Mouse (Mus musculus): Measurements from ENCODE around the gene Sipa1. TPM values are rescaled to one million over a fixed set of nuclear protein-coding genes. Genes with fewer than 3 reads are reported as not detected.

The Sipa1 gene
- polyA plus RNA-seq, 1 experiment from 2014 or later = 12.4 TPM

DNA sequence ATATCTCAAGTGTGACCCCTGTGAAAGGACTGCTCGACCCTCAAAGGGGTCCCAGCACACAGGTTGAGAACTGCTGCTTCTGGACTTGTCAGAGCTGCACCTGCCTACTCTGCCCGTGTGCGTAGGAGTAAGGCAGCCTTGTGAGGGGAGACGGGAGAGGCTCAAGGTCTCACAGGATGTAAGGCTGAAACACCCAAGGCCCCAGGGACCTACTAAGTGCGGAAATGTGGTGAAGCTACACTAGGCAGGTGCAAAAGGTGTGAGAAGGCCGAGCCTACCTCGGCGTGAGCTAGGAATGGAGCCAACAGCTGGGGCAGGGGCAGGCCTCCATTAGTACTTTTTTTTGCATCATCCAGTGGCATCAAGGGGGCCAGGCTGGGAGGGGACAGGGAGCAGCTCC lies 1.2 kb downstream of the Sipa1 start:
- Histone ChIP-seq H3K36me3 (replicated peaks; ENCODE audit: control insufficient read depth, insufficient read depth, low read depth, low read length) (no peaks in the 10 kb centered on the region; the same call in 1 of the 2 replicates), H3K4me2 (ENCODE audit: low read depth, low read length) (peak overlapping the region; percentile 64), H3K4me1 (ENCODE audit: control insufficient read depth, insufficient read depth, low read length) (peaks cover 5% of the 10 kb centered on the region), H3K27ac (replicated peaks; ENCODE audit: low read depth, low read length) (peak overlapping the region; percentile 70; the same call in 1 of the 2 replicates), H3K27me3 (ENCODE audit: control insufficient read depth, insufficient read depth, low read length) (no peaks in the 10 kb centered on the region), H3K9ac (replicated peaks; ENCODE audit: low read length) (peak overlapping the region; percentile 67; the same call in 1 of the 2 replicates), H3K4me3 (ENCODE audit: low read depth, low read length) (peak overlapping the region; percentile 50), H3K9me3 (replicated peaks; ENCODE audit: control insufficient read depth, low read length) (no peaks in the 10 kb centered on the region)
- no peak for ATAC-seq (replicated peaks; ENCODE audit: insufficient number of reproducible peaks, low FRiP score, low TSS enrichment, low read depth)
- WGBS = 81% methylated on average over 8 of the region's 8 CpGs
- no peak for DNase-seq (ENCODE audit: low spot score)

- Histone ChIP-seq H3K9ac (replicated peaks; ENCODE audit: low read length) (no peak overlapping the region), H3K4me2 (ENCODE audit: low read depth, low read length) (peak overlapping the region; percentile 13), H3K4me3 (ENCODE audit: low read depth, low read length) (0 out of 2 replicates have a peak overlapping the region, but pooled peaks have one; percentile 8), H3K27ac (replicated peaks; ENCODE audit: low read depth, low read length) (no peak overlapping the region), H3K27me3 (ENCODE audit: control insufficient read depth, insufficient read depth, low read length) (no peaks in the 10 kb centered on the region), H3K36me3 (replicated peaks; ENCODE audit: control insufficient read depth, insufficient read depth, low read depth, low read length) (no peaks in the 10 kb centered on the region; the same call in 1 of the 2 replicates), H3K9me3 (replicated peaks; ENCODE audit: control insufficient read depth, low read length) (no peaks in the 10 kb centered on the region), H3K4me1 (ENCODE audit: control insufficient read depth, insufficient read depth, low read length) (peaks cover 5% of the 10 kb centered on the region)
- ATAC-seq (replicated peaks; ENCODE audit: insufficient number of reproducible peaks, low FRiP score, low TSS enrichment, low read depth) (no peak), DNase-seq (ENCODE audit: low spot score) (no peak)
- 78% methylated on average over 16 of the region's 16 CpGs for WGBS
These were observed 2.4 kb downstream of the Sipa1 start for GRCm38 (mm10) chr19:5660942-5661751.

DNA sequence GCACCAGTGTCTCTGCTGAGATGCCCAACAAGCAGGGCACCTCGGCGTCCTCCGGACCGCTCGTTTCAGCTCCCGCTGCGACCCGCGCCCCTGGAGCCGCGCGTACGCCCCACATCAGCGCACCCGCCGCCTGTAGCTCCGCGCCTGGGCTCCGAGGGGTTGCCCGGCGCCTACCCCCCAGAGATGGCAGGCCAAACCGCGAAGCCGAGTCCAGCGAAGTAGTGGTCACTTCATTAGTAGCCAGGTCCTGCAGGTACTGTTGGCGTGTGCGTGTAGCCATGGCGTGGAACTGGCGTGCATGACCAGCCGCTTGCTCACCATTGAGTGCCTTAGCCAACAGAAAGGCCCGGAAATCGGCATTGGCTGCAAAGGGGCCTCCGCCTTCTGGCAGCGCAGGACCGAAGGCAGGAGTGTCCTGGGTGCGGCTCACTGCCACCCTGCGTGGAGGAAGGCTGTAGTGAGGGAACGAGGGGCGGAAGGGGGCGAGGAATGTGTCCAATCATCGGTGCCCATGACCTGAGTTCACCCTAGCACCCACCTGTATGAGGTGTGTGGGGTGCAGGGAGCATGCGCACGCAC lies 8.7 kb downstream of the Sipa1 start:
- WGBS = 9% methylated on average over 43 of the region's 43 CpGs
- peak overlapping the region; percentile 33 for H3K9ac ChIP-seq (replicated peaks; ENCODE audit: low read length)
- H3K4me3 ChIP-seq (ENCODE audit: low read depth, low read length) = peak overlapping the region; percentile 39
- DNase-seq (ENCODE audit: low spot score) (peak; percentile 42), ATAC-seq (replicated peaks; ENCODE audit: insufficient number of reproducible peaks, low FRiP score, low TSS enrichment, low read depth) (no peak; the same call in 1 of the 2 replicates)
- H3K27me3 ChIP-seq (ENCODE audit: control insufficient read depth, insufficient read depth, low read length) = peaks cover 8% of the 10 kb centered on the region
- H3K4me2 ChIP-seq (ENCODE audit: low read depth, low read length) = peak overlapping the region; percentile 70
- no peak overlapping the region for H3K27ac ChIP-seq (replicated peaks; ENCODE audit: low read depth, low read length)
- peaks cover 2% of the 10 kb centered on the region; the same call in 1 of the 2 replicates for H3K4me1 ChIP-seq (ENCODE audit: control insufficient read depth, insufficient read depth, low read length)
- no peaks in the 10 kb centered on the region for H3K9me3 ChIP-seq (replicated peaks; ENCODE audit: control insufficient read depth, low read length)
- H3K36me3 ChIP-seq (replicated peaks; ENCODE audit: control insufficient read depth, insufficient read depth, low read depth, low read length) = no peaks in the 10 kb centered on the region

DNA sequence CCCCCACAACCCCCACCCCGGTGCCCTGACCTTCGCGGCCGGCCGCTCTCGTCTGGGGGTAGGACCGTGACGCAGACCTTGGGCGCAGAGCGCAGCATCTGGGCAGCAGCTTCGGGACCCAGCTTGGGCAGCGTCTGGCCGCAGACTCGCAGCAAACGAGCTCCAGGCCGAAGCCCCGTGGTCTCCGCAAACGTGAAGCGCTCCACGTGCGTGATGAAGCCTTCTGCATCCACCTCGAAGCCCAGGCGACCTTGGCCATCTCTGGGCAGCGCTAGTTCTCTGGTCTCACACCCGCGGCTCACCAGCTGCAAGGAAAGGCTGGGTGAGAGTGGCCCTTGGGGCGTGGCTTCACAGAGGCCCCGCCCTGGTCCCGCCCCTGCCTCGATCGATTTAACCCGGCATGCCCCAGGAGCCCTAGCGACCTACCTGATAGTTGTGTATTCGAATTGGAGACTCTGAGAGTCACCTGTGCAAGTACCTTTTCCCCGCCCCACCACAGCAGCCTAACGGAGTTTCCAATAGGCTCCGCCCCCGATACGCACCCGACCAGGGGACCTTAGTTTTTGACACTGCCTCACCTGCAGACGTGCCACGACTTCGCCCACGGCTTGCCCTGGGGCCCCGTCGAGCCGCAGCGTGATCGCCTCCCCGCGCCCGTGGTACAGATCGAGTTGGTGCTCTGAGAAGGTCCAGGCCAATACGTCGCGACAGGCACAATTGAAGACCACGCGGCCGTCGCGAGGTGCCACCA lies 9.4 kb downstream of the Sipa1 start:
- DNase-seq (ENCODE audit: low spot score) = peak; percentile 77
- Histone ChIP-seq H3K4me2 (ENCODE audit: low read depth, low read length) (peak overlapping the region; percentile 70), H3K4me1 (ENCODE audit: control insufficient read depth, insufficient read depth, low read length) (peaks cover 3% of the 10 kb centered on the region; the same call in 1 of the 2 replicates), H3K4me3 (ENCODE audit: low read depth, low read length) (peak overlapping the region; percentile 39), H3K9ac (replicated peaks; ENCODE audit: low read length) (peak overlapping the region; percentile 33), H3K27me3 (ENCODE audit: control insufficient read depth, insufficient read depth, low read length) (peaks cover 8% of the 10 kb centered on the region), H3K27ac (replicated peaks; ENCODE audit: low read depth, low read length) (no peak overlapping the region), H3K9me3 (replicated peaks; ENCODE audit: control insufficient read depth, low read length) (no peaks in the 10 kb centered on the region), H3K36me3 (replicated peaks; ENCODE audit: control insufficient read depth, insufficient read depth, low read depth, low read length) (no peaks in the 10 kb centered on the region)
- peak; percentile 32; the same call in 1 of the 2 replicates for ATAC-seq (replicated peaks; ENCODE audit: insufficient number of reproducible peaks, low FRiP score, low TSS enrichment, low read depth)
- 1% methylated on average over 61 of the region's 62 CpGs for WGBS

- WGBS = 74% methylated on average over 6 of the region's 6 CpGs
- peaks cover 5% of the 10 kb centered on the region; the same call in 1 of the 2 replicates for H3K4me1 ChIP-seq (ENCODE audit: control insufficient read depth, insufficient read depth, low read length)
- H3K4me3 ChIP-seq (ENCODE audit: low read depth, low read length) = no peak overlapping the region
- no peak overlapping the region for H3K27ac ChIP-seq (replicated peaks; ENCODE audit: low read depth, low read length)
- H3K27me3 ChIP-seq (ENCODE audit: control insufficient read depth, insufficient read depth, low read length) = peaks cover 8% of the 10 kb centered on the region
- ATAC-seq (replicated peaks; ENCODE audit: insufficient number of reproducible peaks, low FRiP score, low TSS enrichment, low read depth) (no peak), DNase-seq (ENCODE audit: low spot score) (no peak)
- H3K9me3 ChIP-seq (replicated peaks; ENCODE audit: control insufficient read depth, low read length) = no peaks in the 10 kb centered on the region
- H3K9ac ChIP-seq (replicated peaks; ENCODE audit: low read length) = no peak overlapping the region
- no peak overlapping the region for H3K4me2 ChIP-seq (ENCODE audit: low read depth, low read length)
- H3K36me3 ChIP-seq (replicated peaks; ENCODE audit: control insufficient read depth, insufficient read depth, low read depth, low read length) = no peaks in the 10 kb centered on the region
These were observed 10.9 kb downstream of the Sipa1 start for GRCm38 (mm10) chr19:5652570-5652969.

- no peak for ATAC-seq (replicated peaks; ENCODE audit: insufficient number of reproducible peaks, low FRiP score, low TSS enrichment, low read depth)
- H3K4me2 ChIP-seq (ENCODE audit: low read depth, low read length) = no peak overlapping the region
- H3K36me3 ChIP-seq (replicated peaks; ENCODE audit: control insufficient read depth, insufficient read depth, low read depth, low read length) = no peaks in the 10 kb centered on the region
- no peak overlapping the region for H3K27ac ChIP-seq (replicated peaks; ENCODE audit: low read depth, low read length)
- 62% methylated on average over 11 of the region's 13 CpGs for WGBS
- no peaks in the 10 kb centered on the region for H3K9me3 ChIP-seq (replicated peaks; ENCODE audit: control insufficient read depth, low read length)
- H3K9ac ChIP-seq (replicated peaks; ENCODE audit: low read length) = no peak overlapping the region
- no peak overlapping the region for H3K4me3 ChIP-seq (ENCODE audit: low read depth, low read length)
- H3K27me3 ChIP-seq (ENCODE audit: control insufficient read depth, insufficient read depth, low read length) = peaks cover 8% of the 10 kb centered on the region
- H3K4me1 ChIP-seq (ENCODE audit: control insufficient read depth, insufficient read depth, low read length) = peaks cover 5% of the 10 kb centered on the region; the same call in 1 of the 2 replicates
- no peak for DNase-seq (ENCODE audit: low spot score)
These were observed 11.8 kb downstream of the Sipa1 start for GRCm38 (mm10) chr19:5651502-5652274.

DNA sequence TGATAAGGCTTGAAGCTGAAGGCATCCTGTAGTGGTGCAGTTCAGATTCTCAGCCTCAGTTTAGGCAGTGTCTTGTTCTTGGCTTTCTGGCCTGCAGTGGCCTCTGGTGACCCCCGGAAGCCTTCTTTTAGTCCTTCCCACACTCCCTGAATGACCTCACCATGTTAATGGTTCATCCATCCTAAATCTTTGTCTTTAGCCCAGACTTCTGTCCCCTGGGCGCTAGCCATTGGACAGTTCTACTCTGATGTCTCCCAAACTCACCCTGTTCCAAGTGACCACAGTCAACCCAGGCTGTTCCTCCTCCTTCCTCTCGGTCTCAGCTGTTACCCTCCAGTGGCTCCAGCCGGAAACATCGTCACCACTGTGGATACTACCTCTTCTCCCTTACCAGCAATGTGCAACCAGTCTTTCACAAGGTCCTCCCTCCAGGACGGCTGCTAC lies 14.2 kb downstream of the Sipa1 start:
- H3K36me3 ChIP-seq (replicated peaks; ENCODE audit: control insufficient read depth, insufficient read depth, low read depth, low read length) = no peaks in the 10 kb centered on the region; the same call in 1 of the 2 replicates

More for the DNA sequence above, 14.2 kb downstream of the Sipa1 start:
- Histone ChIP-seq H3K4me3 (ENCODE audit: low read depth, low read length) (peak overlapping the region; percentile 21; the same call in 1 of the 2 replicates), H3K27me3 (ENCODE audit: control insufficient read depth, insufficient read depth, low read length) (peaks cover 2% of the 10 kb centered on the region), H3K4me2 (ENCODE audit: low read depth, low read length) (peak overlapping the region; percentile 54), H3K27ac (replicated peaks; ENCODE audit: low read depth, low read length) (peak overlapping the region; percentile 60), H3K9ac (replicated peaks; ENCODE audit: low read length) (peak overlapping the region; percentile 59), H3K4me1 (ENCODE audit: control insufficient read depth, insufficient read depth, low read length) (peaks cover 5% of the 10 kb centered on the region; the same call in 1 of the 2 replicates), H3K9me3 (replicated peaks; ENCODE audit: control insufficient read depth, low read length) (no peaks in the 10 kb centered on the region)
- WGBS = 70% methylated on average over 6 of the region's 6 CpGs
- no peak for ATAC-seq (replicated peaks; ENCODE audit: insufficient number of reproducible peaks, low FRiP score, low TSS enrichment, low read depth)
- no peak for DNase-seq (ENCODE audit: low spot score)
